Mouse (Mus musculus) gonadal fat pad, adult 2 months (tissue): Measurements from ENCODE around the gene Lbx2. TPM values are rescaled to one million over a fixed set of nuclear protein-coding genes. Genes with fewer than 3 reads are reported as not detected.

ENCODE experiments used
- DNase-seq: peaks from one replicate; pipeline ENCODE4 v3.0.0-alpha.2; 2012; ENCODE audit warnings: low read depth
- polyA plus RNA-seq: library from polyadenylated mRNA; depleted of rRNA; stranded (reverse); fragments of >200 nt; gene quantifications from 2 replicates; pipeline ENCODE4 v1.2.3, GENCODE M21; 2012; rRNA removed

Lbx2 gene
- polyA plus RNA-seq, 1 experiment: 2.5 TPM

DNA sequence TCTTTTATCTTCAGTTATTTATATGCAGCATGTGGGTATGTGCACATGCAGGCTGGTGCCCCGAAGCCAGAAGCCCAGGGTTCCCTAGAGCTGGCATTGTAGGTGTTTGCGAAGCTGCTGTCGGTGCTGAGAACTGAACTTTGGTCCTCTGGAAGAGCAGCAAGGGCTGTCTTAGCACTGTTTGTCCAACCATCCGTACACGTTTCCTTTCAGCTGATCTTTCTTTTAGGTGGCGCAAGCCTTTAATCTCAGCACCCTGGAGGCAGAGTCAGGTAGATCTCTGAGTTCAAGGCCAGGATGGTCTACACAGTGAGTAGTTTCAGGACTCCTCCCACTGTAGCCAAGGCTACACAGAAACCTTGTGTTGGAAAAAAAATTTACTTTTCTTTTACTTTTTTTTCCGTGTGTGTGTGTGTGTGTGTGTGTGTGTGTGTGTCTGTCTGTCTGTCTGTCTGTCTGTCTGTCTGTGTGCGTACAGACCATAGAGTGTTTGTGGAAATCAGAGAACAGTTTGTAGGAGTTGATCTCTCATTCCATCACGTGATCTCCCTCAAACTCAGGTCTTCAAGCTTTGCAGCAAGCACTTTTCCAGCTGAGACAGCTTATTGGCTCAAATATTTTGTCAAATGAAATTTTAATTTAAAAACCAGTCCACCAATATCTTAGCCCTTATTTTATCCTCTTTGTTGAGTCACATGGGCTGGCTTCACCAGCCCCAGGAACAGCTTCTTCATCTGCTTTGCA, 46.2 kb downstream of the Lbx2 start:
- DNase-seq: no peak

DNA sequence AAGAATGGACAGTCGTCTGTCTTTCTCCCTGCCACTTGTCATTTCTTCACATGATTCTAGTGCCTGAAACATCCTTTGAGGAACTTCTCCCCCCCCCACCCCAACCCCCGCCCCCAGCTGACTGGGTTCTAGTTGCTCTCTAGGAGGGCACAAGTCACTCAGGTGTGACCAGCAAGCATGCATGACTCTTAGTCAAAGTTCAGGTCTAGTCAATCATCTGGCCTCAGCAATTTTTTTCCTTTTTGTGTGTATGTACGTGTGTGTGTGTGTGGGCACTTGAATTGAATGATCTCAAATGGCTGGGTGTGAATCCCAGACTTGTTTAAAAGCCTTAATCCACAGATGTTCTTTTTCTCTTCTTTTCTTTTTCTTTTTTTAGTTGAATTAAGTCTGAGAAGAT, 48.1 kb downstream of the Lbx2 start:
- DNase-seq: no peak

DNA sequence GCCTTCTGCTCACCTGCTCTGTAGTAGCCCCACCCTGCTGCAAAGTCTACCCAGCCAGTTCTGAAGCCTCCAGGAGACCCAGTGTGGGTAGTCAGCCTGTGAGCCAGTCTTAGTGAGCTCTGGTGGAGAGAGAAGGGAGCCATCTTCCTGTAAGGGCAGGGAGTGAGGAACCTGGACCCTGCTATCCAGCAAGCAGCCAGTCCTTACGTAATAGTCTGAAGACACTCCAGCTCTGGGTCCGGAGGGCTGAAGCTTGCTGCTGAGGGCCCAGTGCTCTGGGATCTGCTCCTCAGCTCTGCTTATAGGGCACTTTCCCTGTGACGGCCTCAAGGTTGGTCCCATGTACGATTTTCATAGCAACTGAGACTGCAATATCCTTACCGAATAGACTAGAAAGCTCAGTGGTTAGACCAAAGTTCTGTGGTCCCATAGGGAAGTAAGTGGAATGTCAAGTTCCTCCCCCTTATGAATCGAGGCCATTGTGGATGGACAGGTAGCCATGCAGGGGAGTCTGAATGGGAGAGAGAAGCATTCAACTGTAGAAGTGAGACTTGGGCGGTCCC, 48.9 kb downstream of the Lbx2 start, which contains the start of gene Rtkn:
Gene Rtkn, plus strand, starts transcription at position 513 of the 563 bp plus-strand sequence.
- no peak for DNase-seq

DNA sequence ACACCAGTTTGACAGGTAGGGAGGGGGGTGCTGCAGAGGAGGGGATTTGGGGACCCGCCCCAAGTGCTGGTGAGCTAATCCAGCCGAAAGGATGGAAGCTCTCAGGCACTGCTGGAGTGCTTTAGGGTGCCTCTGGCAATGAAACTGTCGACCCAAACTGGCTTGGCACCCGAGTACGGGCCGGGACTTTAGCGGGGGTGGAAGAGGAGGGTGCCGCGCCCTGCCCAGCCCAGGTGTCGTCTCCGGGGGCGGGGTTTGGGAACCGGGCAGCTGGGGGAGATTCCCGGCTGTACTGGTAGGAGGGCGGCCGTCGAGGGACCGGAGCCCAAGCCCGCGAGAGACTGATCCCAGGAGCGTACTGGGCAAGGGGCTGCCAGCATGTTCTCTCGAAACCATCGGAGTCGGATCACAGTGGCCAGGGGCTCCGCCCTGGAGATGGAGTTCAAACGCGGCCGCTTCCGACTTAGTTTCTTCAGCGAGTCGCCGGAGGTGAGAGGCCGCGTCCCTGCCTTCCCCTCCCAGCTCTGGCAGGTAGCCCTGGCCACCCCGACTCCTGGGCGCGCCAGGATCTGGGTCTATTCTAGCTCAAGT, 49.5 kb downstream of the Lbx2 start:
- DNase-seq: no peak

DNA sequence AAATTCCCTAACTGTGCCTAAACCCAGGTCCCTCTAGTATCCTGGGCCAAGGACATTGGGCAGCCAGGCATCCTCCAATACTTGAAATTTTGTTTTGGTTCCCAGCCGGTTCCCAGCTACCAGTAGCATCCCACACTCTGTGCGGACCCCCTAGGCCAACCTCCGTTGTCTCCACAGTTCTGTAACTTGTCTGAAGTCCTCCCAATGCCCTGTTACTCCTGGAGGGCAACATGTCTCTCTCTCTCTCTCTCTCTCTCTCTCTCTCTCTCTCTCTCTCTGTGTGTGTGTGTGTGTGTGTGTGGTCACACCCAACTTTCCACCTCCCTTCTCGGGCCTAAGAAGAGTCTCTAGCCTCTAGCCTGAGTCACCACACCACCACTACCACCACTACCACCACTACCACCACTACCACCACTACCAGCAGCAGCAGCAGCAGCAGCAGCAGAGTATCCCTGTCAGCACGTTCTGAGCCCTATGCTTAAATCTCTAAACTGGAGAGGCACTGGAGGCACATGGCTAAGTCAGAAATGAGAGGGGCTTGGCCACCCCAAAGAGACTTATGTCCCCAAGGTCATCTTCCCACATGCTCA, 50.2 kb downstream of the Lbx2 start:
- no peak for DNase-seq

DNA sequence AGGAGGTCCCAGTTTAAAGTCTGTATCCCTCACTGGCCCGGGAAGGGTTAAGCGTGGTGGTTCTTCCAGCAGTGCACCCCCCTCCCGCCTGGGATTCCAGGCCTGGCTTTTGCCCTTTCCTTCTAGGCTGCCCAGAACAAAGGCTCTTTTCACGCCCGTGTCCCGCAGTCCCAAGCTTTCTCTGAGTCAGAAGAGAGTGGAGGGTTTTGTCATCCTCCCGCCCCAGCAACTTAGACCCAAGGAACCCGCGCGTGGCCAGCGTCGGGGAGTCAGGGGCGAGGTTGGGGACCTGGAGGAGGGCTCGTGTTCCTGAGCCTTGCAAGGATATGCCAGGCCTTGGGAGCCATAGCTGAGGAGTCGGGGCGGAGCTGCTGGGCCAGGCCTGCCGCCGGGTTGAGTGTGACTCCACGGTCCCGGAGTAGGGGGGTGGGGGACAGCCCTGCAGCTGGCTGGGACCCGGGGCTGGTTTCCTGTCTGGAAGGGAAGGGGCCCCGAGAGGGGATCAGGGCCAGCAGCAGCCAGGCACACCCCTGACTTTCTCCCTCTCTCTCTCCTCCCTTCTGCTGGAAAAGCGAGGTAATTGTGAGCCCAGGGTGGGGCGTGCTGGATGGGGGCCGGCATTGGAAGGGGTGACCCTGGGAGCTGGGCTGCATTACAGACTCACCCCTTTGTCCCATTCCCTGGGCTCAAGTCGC, 50.9 kb downstream of the Lbx2 start:
- DNase-seq: no peak

DNA sequence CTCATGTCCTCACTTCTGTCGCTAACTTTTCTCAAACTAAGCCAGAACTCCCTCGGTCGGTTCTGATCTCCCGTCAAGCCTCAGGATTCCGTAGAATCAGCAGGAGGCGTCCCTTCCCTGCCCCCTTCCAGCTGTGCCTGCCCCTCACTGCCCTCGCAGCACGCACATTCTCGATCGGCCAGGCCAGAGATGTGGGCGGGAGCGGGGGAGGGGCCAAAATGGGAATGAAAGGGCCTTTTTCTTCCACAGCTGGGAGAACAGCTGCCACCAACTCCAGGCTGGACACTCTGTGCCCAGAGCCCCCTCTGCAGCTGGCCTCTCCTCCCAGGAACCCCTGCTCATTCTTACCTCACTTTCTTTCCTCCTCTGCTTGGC, 51.4 kb downstream of the Lbx2 start:
- DNase-seq: no peak

Other genes starting within 250 kb of the Lbx2 start
- 0.62 and 0.66 TPM in 2 replicates for gene Sema4f, start 146.6 kb upstream of the Lbx2 start, polyA plus RNA-seq
- 3.7 and 4.2 TPM in 2 replicates for gene M1ap, start 139.5 kb upstream of the Lbx2 start, polyA plus RNA-seq
- gene Dok1, start 52.9 kb upstream of the Lbx2 start, polyA plus RNA-seq: 26.9 and 28.3 TPM in 2 replicates
- gene Loxl3, start 52.2 kb upstream of the Lbx2 start, polyA plus RNA-seq: 9.8 and 12.1 TPM in 2 replicates
- gene Aup1, start 31.8 kb upstream of the Lbx2 start, polyA plus RNA-seq: 269 and 309 TPM in 2 replicates
- gene Htra2, start 31.1 kb upstream of the Lbx2 start, polyA plus RNA-seq: 38.5 and 44.7 TPM in 2 replicates
- 1.3 and 1.4 TPM in 2 replicates for gene Dqx1, start 28.5 kb upstream of the Lbx2 start, polyA plus RNA-seq
- gene Tlx2, start 16.1 kb upstream of the Lbx2 start, polyA plus RNA-seq: not detected in 2 replicates
- 15.8 and 23.1 TPM in 2 replicates for gene Pcgf1, start 8.5 kb upstream of the Lbx2 start, polyA plus RNA-seq
- 5.8 and 6.5 TPM in 2 replicates for gene Ccdc142, start 15.2 kb downstream of the Lbx2 start, polyA plus RNA-seq
- 4.0 and 4.4 TPM in 2 replicates for gene Gm42688, start 15.2 kb downstream of the Lbx2 start, polyA plus RNA-seq
- 71.5 and 89.4 TPM in 2 replicates for gene Mrpl53, start 22.7 kb downstream of the Lbx2 start, polyA plus RNA-seq
- 55.3 and 56.3 TPM in 2 replicates for gene Mogs, start 29.1 kb downstream of the Lbx2 start, polyA plus RNA-seq
- 187 and 193 TPM in 2 replicates for gene Wbp1, start 35.2 kb downstream of the Lbx2 start, polyA plus RNA-seq
- 17.1 and 30.1 TPM in 2 replicates for gene Ino80b, start 39.1 kb downstream of the Lbx2 start, polyA plus RNA-seq
- 30.2 and 41.3 TPM in 2 replicates for gene Rtkn, start 49.1 kb downstream of the Lbx2 start, polyA plus RNA-seq
- 2.9 and 3.6 TPM in 2 replicates for gene Wdr54, start 70.0 kb downstream of the Lbx2 start, polyA plus RNA-seq
- gene 1700003E16Rik, start 70.0 kb downstream of the Lbx2 start, polyA plus RNA-seq: 2.7 and 4.4 TPM in 2 replicates
- gene Dctn1, start 79.6 kb downstream of the Lbx2 start, polyA plus RNA-seq: 101 and 114 TPM in 2 replicates
- gene Slc4a5, start 133.5 kb downstream of the Lbx2 start, polyA plus RNA-seq: 0.96 and 2.3 TPM in 2 replicates
- 37.8 and 49.5 TPM in 2 replicates for gene Mthfd2, start 239.5 kb downstream of the Lbx2 start, polyA plus RNA-seq
- 39.3 and 41.2 TPM in 2 replicates for gene Mob1a, start 239.6 kb downstream of the Lbx2 start, polyA plus RNA-seq